Mouse (Mus musculus): ENCODE results near the gene Phf2.

DNA sequence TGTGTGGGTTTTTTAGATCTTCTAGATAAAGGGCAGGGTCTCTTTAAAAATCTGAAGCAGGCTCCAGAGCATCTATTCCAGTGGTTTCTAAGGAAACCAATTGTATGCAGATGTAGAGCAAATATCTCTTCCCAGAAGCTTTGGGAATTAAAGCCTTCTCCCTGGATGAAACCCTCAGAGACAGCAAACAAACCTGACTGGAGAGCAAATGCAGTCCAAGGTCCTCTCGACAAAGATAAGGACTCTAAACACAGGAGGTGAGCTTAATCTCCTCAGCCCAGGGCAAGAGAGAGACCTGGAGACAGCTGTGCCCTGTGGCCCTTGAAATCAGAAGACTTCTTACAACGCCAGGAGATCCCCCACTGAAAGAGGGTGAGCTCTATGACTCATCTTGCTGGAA is 17.4 kb downstream of the Phf2 start:
- TF ChIP-seq POLR2A (IDR thresholded peaks at IDR 0.05; ENCODE audit: low read depth, low read length): no peak
- no peak for TF ChIP-seq CTCF (IDR thresholded peaks at IDR 0.05; ENCODE audit: borderline replicate concordance, insufficient read depth, low read length)

All from embryonic fibroblast, embryonic 13.5 days (primary cell).